Mouse (Mus musculus): ENCODE results near the gene Cbfa2t2. TPM values are rescaled to one million over a fixed set of nuclear protein-coding genes. Genes with fewer than 3 reads are reported as not detected.
A peak's percentile ranks its signal among the peaks of the same experiment; 100 is the strongest.

Gene Cbfa2t2
- total and polyA plus RNA-seq, 2 experiments from 2014 or later, result 31.6 to 51.7 TPM

GRCm38 (mm10) chr2:154459851-154460250 lies 23.6 kb downstream of the Cbfa2t2 start:
- Histone ChIP-seq H3K9me3 (ENCODE audit: low read length) (no peaks in the 10 kb centered on the region), H3K4me3 (ENCODE audit: low read length) (no peak overlapping the region), H3K36me3 (ENCODE audit: insufficient read depth, low read length) (no peaks in the 10 kb centered on the region), H3K9ac (replicated peaks; ENCODE audit: low read length) (no peak overlapping the region), H3K4me1 (ENCODE audit: insufficient read depth, low read length) (no peaks in the 10 kb centered on the region), H3K27me3 (ENCODE audit: insufficient read depth, low read length) (no peaks in the 10 kb centered on the region), H3K27ac (no peak overlapping the region), H3K4me2 (ENCODE audit: low read depth, low read length) (no peak overlapping the region)
- peak; percentile 70 for ATAC-seq
- DNase-seq (ENCODE audit: low spot score), result peak; percentile 79
- 20% methylated on average over 4 of the region's 4 CpGs for WGBS
- 0 out of 2 replicates have a peak, but pooled peaks have one; percentile 7 for TF ChIP-seq CTCF (IDR thresholded peaks at IDR 0.05; ENCODE audit: low read depth)

- ATAC-seq (no peak), DNase-seq (ENCODE audit: low spot score) (no peak)
- H3K27ac ChIP-seq, result no peak overlapping the region
- 81% methylated on average over 11 of the region's 11 CpGs for WGBS
- no peaks in the 10 kb centered on the region for H3K9me3 ChIP-seq (ENCODE audit: low read length)
- H3K9ac ChIP-seq (replicated peaks; ENCODE audit: low read length), result no peak overlapping the region
- H3K4me2 ChIP-seq (ENCODE audit: low read depth, low read length), result no peak overlapping the region
- TF ChIP-seq CTCF (IDR thresholded peaks at IDR 0.05; ENCODE audit: low read depth), result no peak
- H3K36me3 ChIP-seq (ENCODE audit: insufficient read depth, low read length), result no peaks in the 10 kb centered on the region
- no peak overlapping the region for H3K4me3 ChIP-seq (ENCODE audit: low read length)
- H3K27me3 ChIP-seq (ENCODE audit: insufficient read depth, low read length), result no peaks in the 10 kb centered on the region
- H3K4me1 ChIP-seq (ENCODE audit: insufficient read depth, low read length), result peaks cover 3% of the 10 kb centered on the region; the same call in 1 of the 2 replicates
Observed at GRCm38 (mm10) chr2:154463621-154464198, 27.4 kb downstream of the Cbfa2t2 start.

DNA sequence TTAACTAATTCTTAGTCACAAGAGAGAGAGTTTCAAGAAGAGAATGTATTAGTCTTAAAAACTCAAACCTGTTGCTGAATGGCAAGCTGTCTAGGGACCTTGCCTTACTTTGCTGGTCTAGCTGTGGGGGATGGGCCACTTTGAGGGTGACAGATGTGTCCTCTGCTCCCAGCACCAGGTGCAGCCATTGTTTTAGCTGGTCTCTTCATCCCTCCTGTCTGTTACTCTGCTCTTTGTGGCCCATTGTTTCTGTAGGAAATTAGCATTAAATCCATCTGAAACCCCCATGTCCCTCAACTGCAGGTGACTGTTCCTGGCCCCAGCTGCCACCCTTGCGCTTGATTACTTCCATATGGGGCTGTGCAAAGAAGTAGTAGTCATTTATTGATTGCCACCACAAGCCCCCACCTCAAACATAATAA lies 29.6 kb downstream of the Cbfa2t2 start:
- H3K27ac ChIP-seq, result no peak overlapping the region
- peak; percentile 18 for DNase-seq (ENCODE audit: low spot score)
- no peaks in the 10 kb centered on the region for H3K9me3 ChIP-seq (ENCODE audit: low read length)
- H3K36me3 ChIP-seq (ENCODE audit: insufficient read depth, low read length), result no peaks in the 10 kb centered on the region
- H3K4me3 ChIP-seq (ENCODE audit: low read length), result no peak overlapping the region
- peaks cover 3% of the 10 kb centered on the region; the same call in 1 of the 2 replicates for H3K4me1 ChIP-seq (ENCODE audit: insufficient read depth, low read length)
- WGBS, result 29% methylated on average over 1 of the region's 1 CpGs
- no peak for TF ChIP-seq CTCF (IDR thresholded peaks at IDR 0.05; ENCODE audit: low read depth)
- no peak overlapping the region for H3K4me2 ChIP-seq (ENCODE audit: low read depth, low read length)
- 0 out of 2 replicates have a peak, but pooled peaks have one; percentile 32 for ATAC-seq
- no peaks in the 10 kb centered on the region for H3K27me3 ChIP-seq (ENCODE audit: insufficient read depth, low read length)
- H3K9ac ChIP-seq (replicated peaks; ENCODE audit: low read length), result no peak overlapping the region

DNA sequence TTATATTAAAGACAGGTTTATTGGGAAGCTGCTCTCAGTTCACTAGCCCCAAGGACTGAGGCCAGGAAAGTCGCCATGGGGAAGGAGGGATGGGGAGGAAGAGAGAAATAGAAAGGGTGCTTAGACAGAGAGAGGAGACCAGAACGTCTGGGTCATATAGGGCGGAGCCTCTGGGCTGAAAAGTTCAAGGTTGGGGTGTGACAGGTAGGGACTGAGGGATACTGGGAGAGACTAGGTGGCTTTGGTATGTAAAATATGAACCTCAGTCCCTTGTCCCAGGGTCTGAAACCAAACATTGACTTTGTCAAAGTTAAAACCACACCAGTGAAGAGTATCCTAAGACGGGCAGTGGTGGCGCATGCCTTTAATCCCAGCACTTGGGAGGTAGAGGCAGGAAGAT lies 30.9 kb downstream of the Cbfa2t2 start:
- Histone ChIP-seq H3K9me3 (ENCODE audit: low read length) (no peaks in the 10 kb centered on the region), H3K4me3 (ENCODE audit: low read length) (no peak overlapping the region), H3K27me3 (ENCODE audit: insufficient read depth, low read length) (no peaks in the 10 kb centered on the region), H3K36me3 (ENCODE audit: insufficient read depth, low read length) (no peaks in the 10 kb centered on the region), H3K4me1 (ENCODE audit: insufficient read depth, low read length) (peaks cover 3% of the 10 kb centered on the region; the same call in 1 of the 2 replicates), H3K9ac (replicated peaks; ENCODE audit: low read length) (no peak overlapping the region), H3K4me2 (ENCODE audit: low read depth, low read length) (no peak overlapping the region), H3K27ac (no peak overlapping the region)
- no peak for TF ChIP-seq CTCF (IDR thresholded peaks at IDR 0.05; ENCODE audit: low read depth)
- DNase-seq (ENCODE audit: low spot score) (no peak), ATAC-seq (no peak)
- 85% methylated on average over 5 of the region's 5 CpGs for WGBS

GRCm38 (mm10) chr2:154474251-154475061 lies 38.2 kb downstream of the Cbfa2t2 start:
- H3K4me1 ChIP-seq (ENCODE audit: insufficient read depth, low read length), result peaks cover 3% of the 10 kb centered on the region; the same call in 1 of the 2 replicates
- H3K27me3 ChIP-seq (ENCODE audit: insufficient read depth, low read length), result no peaks in the 10 kb centered on the region
- no peak overlapping the region for H3K9ac ChIP-seq (replicated peaks; ENCODE audit: low read length)
- ATAC-seq (no peak), DNase-seq (ENCODE audit: low spot score) (no peak)
- H3K9me3 ChIP-seq (ENCODE audit: low read length), result no peaks in the 10 kb centered on the region
- no peak for TF ChIP-seq CTCF (IDR thresholded peaks at IDR 0.05; ENCODE audit: low read depth)
- no peaks in the 10 kb centered on the region for H3K36me3 ChIP-seq (ENCODE audit: insufficient read depth, low read length)
- 69% methylated on average over 1 of the region's 1 CpGs for WGBS
- H3K4me3 ChIP-seq (ENCODE audit: low read length), result no peak overlapping the region
- H3K27ac ChIP-seq, result no peak overlapping the region
- no peak overlapping the region for H3K4me2 ChIP-seq (ENCODE audit: low read depth, low read length)

- TF ChIP-seq CTCF (IDR thresholded peaks at IDR 0.05; ENCODE audit: low read depth), result no peak
- H3K4me2 ChIP-seq (ENCODE audit: low read depth, low read length), result no peak overlapping the region
- H3K36me3 ChIP-seq (ENCODE audit: insufficient read depth, low read length), result no peaks in the 10 kb centered on the region
- no peak for DNase-seq (ENCODE audit: low spot score)
- H3K27ac ChIP-seq, result no peak overlapping the region
- no peaks in the 10 kb centered on the region for H3K27me3 ChIP-seq (ENCODE audit: insufficient read depth, low read length)
- H3K4me1 ChIP-seq (ENCODE audit: insufficient read depth, low read length), result peaks cover 3% of the 10 kb centered on the region; the same call in 1 of the 2 replicates
- H3K4me3 ChIP-seq (ENCODE audit: low read length), result no peak overlapping the region
- 87% methylated on average over 1 of the region's 1 CpGs for WGBS
- H3K9me3 ChIP-seq (ENCODE audit: low read length), result no peaks in the 10 kb centered on the region
- no peak overlapping the region for H3K9ac ChIP-seq (replicated peaks; ENCODE audit: low read length)
- no peak for ATAC-seq
Observed at GRCm38 (mm10) chr2:154475062-154475349, 38.7 kb downstream of the Cbfa2t2 start.

- 78% methylated on average over 7 of the region's 7 CpGs for WGBS
- H3K27ac ChIP-seq, result no peak overlapping the region
- ATAC-seq (no peak), DNase-seq (ENCODE audit: low spot score) (no peak)
- no peak overlapping the region for H3K4me3 ChIP-seq (ENCODE audit: low read length)
- no peak overlapping the region for H3K9ac ChIP-seq (replicated peaks; ENCODE audit: low read length)
- TF ChIP-seq CTCF (IDR thresholded peaks at IDR 0.05; ENCODE audit: low read depth), result no peak
- H3K36me3 ChIP-seq (ENCODE audit: insufficient read depth, low read length), result no peaks in the 10 kb centered on the region
- no peak overlapping the region for H3K4me2 ChIP-seq (ENCODE audit: low read depth, low read length)
- H3K4me1 ChIP-seq (ENCODE audit: insufficient read depth, low read length), result peaks cover 3% of the 10 kb centered on the region; the same call in 1 of the 2 replicates
- no peaks in the 10 kb centered on the region for H3K27me3 ChIP-seq (ENCODE audit: insufficient read depth, low read length)
- no peaks in the 10 kb centered on the region for H3K9me3 ChIP-seq (ENCODE audit: low read length)
Observed at GRCm38 (mm10) chr2:154475861-154476260, 39.6 kb downstream of the Cbfa2t2 start.

All from hindbrain, postnatal 0 days (tissue).